ENCODE assay signal across 20 mouse cellular contexts in the genomic region with DNA sequence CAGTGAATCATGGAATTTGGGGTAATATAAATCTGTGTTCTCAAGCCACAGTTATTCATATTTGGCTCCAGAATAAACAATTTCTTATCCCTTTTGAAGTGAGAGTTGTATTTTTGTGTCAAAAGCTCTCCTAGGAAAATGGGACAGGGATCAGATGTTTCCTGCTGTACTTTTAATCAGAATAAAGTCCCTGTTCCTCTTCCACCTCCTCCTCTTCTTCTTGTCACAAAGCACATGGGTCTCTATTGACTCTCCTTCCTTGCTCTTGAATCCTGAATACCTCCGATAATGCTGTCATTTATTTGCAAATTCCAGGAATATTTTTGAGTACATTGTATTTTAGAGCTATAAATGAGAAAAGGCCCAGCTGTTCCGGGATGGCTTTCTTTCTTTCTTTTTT.
DNase-seq lines count a peak whose midpoint lies in the region; ATAC-seq and TF ChIP-seq lines count a peak whose summit lies in the region.
"Had no signal": no experiment of that assay in that cellular context is flagged by ENCODE, and none has a peak within 500 bp of the region (broad histone marks: within the 10 kb centered on the region; RNA-seq: fewer than 3 reads in every experiment).

No protein-coding gene starts in this region.

- peak; percentile 4 for DNase-seq in kidney, adult 2 months
- DNase-seq in kidney, postnatal 25 days: no peak
- peak; percentile 4 for DNase-seq in kidney, postnatal 14 days
- DNase-seq in lung, postnatal 36 days: peak; percentile 4
- no peak for DNase-seq in lung, adult 2 months
- DNase-seq in embryo, embryonic 10 days (ENCODE audit: low spot score): no peak
- DNase-seq: adrenal gland, adult 2 months; adrenal gland, postnatal 25 days; cerebellum, adult 2 months; cerebellum, postnatal 10 days; embryo, embryonic 11 days; gastrocnemius, adult 2 months; gastrocnemius, postnatal 25 days had no signal

- H3K4me3 ChIP-seq in kidney, adult 2 months (ENCODE audit: insufficient read depth, low read depth, low read length): no peak overlapping the region
- no peak overlapping the region for H3K4me3 ChIP-seq in kidney, embryonic 14.5 days (ENCODE audit: low read length)
- no peak overlapping the region for H3K4me3 ChIP-seq in lung, adult 2 months (replicated peaks; ENCODE audit: extremely low read depth, low read depth, low read length)
- H3K4me3 ChIP-seq: embryonic facial prominence, embryonic 15.5 days; erythroblast, embryonic 14.5 days; forebrain, embryonic 10.5 days; gastrocnemius, adult 2 months; heart, embryonic 12.5 days; hindbrain, embryonic 10.5 days had no signal

- WGBS in kidney, adult 2 months: 59% methylated on average over 2 of the region's 2 CpGs
- 63% methylated on average over 2 of the region's 2 CpGs for WGBS in kidney, embryonic 14.5 days
- WGBS in lung, adult 2 months: 39% methylated on average over 2 of the region's 2 CpGs

- H3K36me3 ChIP-seq in kidney, adult 2 months (ENCODE audit: control insufficient read depth, insufficient read depth, low read length): no peaks in the 10 kb centered on the region
- no peaks in the 10 kb centered on the region for H3K36me3 ChIP-seq in kidney, embryonic 14.5 days (ENCODE audit: control insufficient read depth, insufficient read depth, low read length)
- H3K36me3 ChIP-seq: embryonic facial prominence, embryonic 15.5 days; forebrain, embryonic 10.5 days; heart, embryonic 12.5 days; hindbrain, embryonic 10.5 days had no signal

- H3K4me2 ChIP-seq in kidney, embryonic 14.5 days (replicated peaks; ENCODE audit: low read depth, low read length): no peak overlapping the region
- H3K4me2 ChIP-seq: embryonic facial prominence, embryonic 15.5 days; heart, embryonic 12.5 days had no signal

- ATAC-seq in kidney, embryonic 14.5 days (ENCODE audit: low FRiP score, low TSS enrichment): no peak
- ATAC-seq: forebrain, embryonic 14.5 days had no signal

- TF ChIP-seq POLR2A in kidney, adult 2 months (IDR thresholded peaks at IDR 0.05; ENCODE audit: low read depth, low read length): no peak
- TF ChIP-seq POLR2A in lung, adult 2 months (IDR thresholded peaks at IDR 0.05; ENCODE audit: borderline replicate concordance, extremely low read depth, low read depth, low read length): no peak

- H3K4me1 ChIP-seq in kidney, adult 2 months (ENCODE audit: control insufficient read depth, insufficient read depth, low read length): no peaks in the 10 kb centered on the region
- H3K4me1 ChIP-seq in kidney, embryonic 14.5 days (ENCODE audit: control insufficient read depth, insufficient read depth, low read length): no peaks in the 10 kb centered on the region
- no peaks in the 10 kb centered on the region for H3K4me1 ChIP-seq in lung, adult 2 months (ENCODE audit: control insufficient read depth, insufficient read depth, low read length)
- H3K4me1 ChIP-seq: embryonic facial prominence, embryonic 15.5 days; forebrain, embryonic 10.5 days; heart, embryonic 12.5 days; hindbrain, embryonic 10.5 days had no signal

- no peaks in the 10 kb centered on the region for H3K27me3 ChIP-seq in kidney, adult 2 months (replicated peaks; ENCODE audit: control insufficient read depth, insufficient read depth, low read length)
- no peaks in the 10 kb centered on the region for H3K27me3 ChIP-seq in kidney, embryonic 14.5 days (ENCODE audit: control insufficient read depth, insufficient read depth, low read length)
- H3K27me3 ChIP-seq: embryonic facial prominence, embryonic 15.5 days; heart, embryonic 12.5 days had no signal

- no peak overlapping the region for H3K27ac ChIP-seq in kidney, adult 2 months (ENCODE audit: insufficient read depth, low read depth, low read length)
- H3K27ac ChIP-seq in kidney, embryonic 14.5 days (ENCODE audit: low read depth, low read length): no peak overlapping the region
- H3K27ac ChIP-seq: embryonic facial prominence, embryonic 15.5 days; forebrain, embryonic 10.5 days; gastrocnemius, adult 2 months; hindbrain, embryonic 10.5 days had no signal

- no peaks in the 10 kb centered on the region for H3K9me3 ChIP-seq in kidney, embryonic 14.5 days (ENCODE audit: control insufficient read depth, low read length)
- H3K9me3 ChIP-seq: embryonic facial prominence, embryonic 15.5 days had no signal

- no peak for TF ChIP-seq CTCF in kidney, adult 2 months (conservative IDR thresholded peaks at IDR 0.05; ENCODE audit: insufficient read depth, insufficient read length, low read depth, low read length)
- TF ChIP-seq CTCF in lung, adult 2 months (IDR thresholded peaks at IDR 0.05; ENCODE audit: insufficient read depth, low read length): no peak

- no peak overlapping the region for H3K9ac ChIP-seq in kidney, embryonic 14.5 days (ENCODE audit: low read depth, low read length)
- H3K9ac ChIP-seq: embryonic facial prominence, embryonic 15.5 days; heart, embryonic 12.5 days had no signal

Comparison
In these comparisons a context has a peak if more than half of its experiments do, and no peak if none do; other contexts are left out.
1. DNase-seq: peak in kidney, adult 2 months (single experiment), kidney, postnatal 14 days (single experiment) and lung, postnatal 36 days (single experiment); none in kidney, postnatal 25 days (0 of 2), lung, adult 2 months (single experiment) and embryo, embryonic 10 days (single experiment).